Mouse (Mus musculus): ENCODE measurements around the gene Xkr7.

GRCm38 (mm10) chr2:153085556-153085955, 53.9 kb downstream of the Xkr7 start:
- TF ChIP-seq CTCF (IDR thresholded peaks at IDR 0.05) (no peak), EP300 (IDR thresholded peaks at IDR 0.05) (no peak)
